Mouse (Mus musculus) forebrain, embryonic 14.5 days (tissue): ENCODE results near the gene Agrn. TPM values are rescaled to one million over a fixed set of nuclear protein-coding genes. Genes with fewer than 3 reads are reported as not detected.

Source experiments
- ATAC-seq: fragments of 200-750 bp; cut with Nextera tagmentation; 2 replicates; pipeline ENCODE4 v1.8.0; 2017; ENCODE audit warnings: mild to moderate bottlenecking, moderate library complexity
- DNase-seq: peaks from one replicate; pipeline ENCODE4 v3.0.0-alpha.2; 2015; ENCODE audit warnings: low spot score
- H3K27ac ChIP-seq: fragments of 300-500 bp; sonication (generic); 2 replicates; pipeline ENCODE4 v1.5.1; 2014; ENCODE audit warnings: low read depth, mild to moderate bottlenecking, control low read depth, low read length, moderate library complexity
- H3K27me3 ChIP-seq: fragments of 300-500 bp; sonication (generic); replicated peaks from 2 replicates; pipeline ENCODE4 v1.6.1; 2014; ENCODE audit warnings: low read length, control low read depth, mixed read lengths; ENCODE audit not compliant: control insufficient read depth, insufficient read depth
- H3K36me3 ChIP-seq: fragments of 300-500 bp; sonication (generic); 2 replicates; pipeline ENCODE4 v1.6.1; 2014; ENCODE audit warnings: low read length, control low read depth; ENCODE audit not compliant: control insufficient read depth, insufficient read depth
- H3K4me1 ChIP-seq: fragments of 300-500 bp; sonication (generic); 2 replicates; pipeline ENCODE4 v1.6.1; 2014; ENCODE audit warnings: antibody characterized with exemption, low read length, control low read depth; ENCODE audit not compliant: control insufficient read depth, insufficient read depth
- H3K4me2 ChIP-seq: fragments of 300-500 bp; sonication (generic); 2 replicates; pipeline ENCODE4 v1.6.1; 2014; ENCODE audit warnings: mild to moderate bottlenecking, control low read depth, low read length
- H3K4me3 ChIP-seq: fragments of 300-500 bp; sonication (generic); 2 replicates; pipeline ENCODE4 v1.5.1; 2014; ENCODE audit warnings: low read depth, low read length, control low read depth
- H3K9ac ChIP-seq: fragments of 300-500 bp; sonication (generic); 2 replicates; pipeline ENCODE4 v1.6.1; 2014; ENCODE audit warnings: mild to moderate bottlenecking, low read length, control low read depth, moderate library complexity
- H3K9me3 ChIP-seq: fragments of 300-500 bp; sonication (generic); replicated peaks from 2 replicates; pipeline ENCODE4 v1.6.1; 2016; ENCODE audit warnings: low read length, control low read depth, mixed read lengths; ENCODE audit not compliant: control insufficient read depth
- WGBS: fragments of 180-500 bp; shearing (Covaris S2); extraction: QIAGEN DNeasy Blood & Tissue Kit; methylation state at CpG from one replicate; pipeline ENCODE4 v1.1.7; 2014; 5-methylcytosine and 5-hydroxymethylcytosine counted together
- polyA plus RNA-seq: library from polyadenylated mRNA; unstranded; fragments of >200 nt; fragmentation: Nextera tagmentation; extraction: Ambion mirVana; gene quantifications from 2 replicates; pipeline ENCODE4 v1.2.1, GENCODE M21; 2014

Gene Agrn
- polyA plus RNA-seq, 1 experiment from 2014 or later = 72.2 TPM

DNA sequence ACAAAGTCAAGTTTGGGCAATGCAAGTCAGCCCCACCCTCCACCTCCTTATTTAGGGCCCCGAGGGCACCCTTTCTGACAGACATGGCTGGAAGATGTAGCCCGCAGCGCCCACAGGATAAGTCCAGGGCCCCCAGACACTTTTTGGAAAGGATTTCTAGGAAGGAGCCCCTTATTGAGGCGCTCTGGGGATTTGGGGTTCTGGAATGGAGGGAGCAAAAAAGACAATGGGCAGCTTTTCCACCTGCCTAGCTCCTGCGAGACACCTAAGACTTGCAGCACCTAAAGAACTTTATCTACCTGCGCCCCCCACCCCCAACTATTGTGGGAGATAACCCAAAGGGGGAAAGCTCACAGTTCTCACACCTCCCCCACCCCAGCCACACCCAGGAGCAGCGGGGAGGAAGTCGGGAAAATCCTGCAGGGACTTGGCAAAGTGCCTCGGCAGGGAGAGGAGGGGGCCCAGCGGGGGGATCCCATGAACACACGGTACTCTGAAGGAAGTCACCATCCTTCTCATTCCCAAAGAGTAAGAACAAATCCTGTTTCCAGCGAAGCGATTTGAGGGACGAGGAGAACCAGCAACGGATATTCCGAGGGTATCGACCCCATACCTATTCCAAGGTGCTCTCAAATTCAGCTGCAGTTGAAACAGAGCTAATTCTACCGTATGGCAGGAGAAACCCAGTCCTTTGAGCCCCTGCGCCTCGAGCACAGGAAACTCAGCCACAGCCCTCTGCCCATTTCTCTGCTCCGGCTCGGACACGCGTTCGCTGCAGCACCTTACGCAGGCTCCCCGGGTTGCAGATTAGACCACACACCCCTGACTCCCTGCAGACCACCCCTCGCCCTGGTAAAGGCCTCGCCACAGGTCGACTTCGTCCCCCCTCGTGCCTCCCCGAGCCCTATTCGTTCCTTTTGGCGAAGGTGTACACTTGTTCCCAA, 1.1 kb downstream of the Agrn start:
- peak overlapping the region; percentile 86 for H3K4me3 ChIP-seq
- H3K9ac ChIP-seq = peak overlapping the region; percentile 91
- H3K9me3 ChIP-seq = no peaks in the 10 kb centered on the region
- WGBS = 3% methylated on average over 35 of the region's 35 CpGs
- peaks cover 35% of the 10 kb centered on the region for H3K4me1 ChIP-seq
- H3K36me3 ChIP-seq = peaks cover 25% of the 10 kb centered on the region
- peak overlapping the region; percentile 81 for H3K27ac ChIP-seq
- ATAC-seq = peak; percentile 33
- peak; percentile 86 for DNase-seq
- H3K4me2 ChIP-seq = peak overlapping the region; percentile 95
- H3K27me3 ChIP-seq = no peaks in the 10 kb centered on the region

DNA sequence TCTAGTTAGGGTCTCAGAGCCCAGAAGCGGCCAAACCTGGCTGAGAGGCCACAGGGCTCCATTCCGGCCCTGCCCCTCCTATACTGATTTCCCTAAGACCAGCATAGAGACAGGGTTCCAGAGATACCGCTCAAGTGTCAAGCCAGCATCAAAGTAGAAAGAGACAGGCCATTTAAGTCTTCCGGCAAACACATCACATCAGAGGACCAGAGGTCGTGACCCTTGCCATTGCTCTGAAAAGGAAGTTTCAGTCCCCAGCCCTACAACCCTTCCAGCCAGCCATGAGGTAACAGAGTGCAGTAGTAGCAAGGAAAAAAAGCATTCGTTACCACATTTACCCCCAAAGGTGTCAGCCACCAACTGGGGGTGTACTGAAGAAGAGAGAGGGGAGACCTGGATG, 2.9 kb downstream of the Agrn start:
- WGBS = 49% methylated on average over 6 of the region's 6 CpGs
- Histone ChIP-seq H3K4me2 (peak overlapping the region; percentile 95; the same call in 1 of the 2 replicates), H3K36me3 (peaks cover 35% of the 10 kb centered on the region), H3K27me3 (no peaks in the 10 kb centered on the region), H3K4me1 (peaks cover 44% of the 10 kb centered on the region), H3K27ac (no peak overlapping the region), H3K9ac (no peak overlapping the region; the same call in 1 of the 2 replicates), H3K4me3 (no peak overlapping the region), H3K9me3 (no peaks in the 10 kb centered on the region)
- ATAC-seq (no peak), DNase-seq (no peak)

DNA sequence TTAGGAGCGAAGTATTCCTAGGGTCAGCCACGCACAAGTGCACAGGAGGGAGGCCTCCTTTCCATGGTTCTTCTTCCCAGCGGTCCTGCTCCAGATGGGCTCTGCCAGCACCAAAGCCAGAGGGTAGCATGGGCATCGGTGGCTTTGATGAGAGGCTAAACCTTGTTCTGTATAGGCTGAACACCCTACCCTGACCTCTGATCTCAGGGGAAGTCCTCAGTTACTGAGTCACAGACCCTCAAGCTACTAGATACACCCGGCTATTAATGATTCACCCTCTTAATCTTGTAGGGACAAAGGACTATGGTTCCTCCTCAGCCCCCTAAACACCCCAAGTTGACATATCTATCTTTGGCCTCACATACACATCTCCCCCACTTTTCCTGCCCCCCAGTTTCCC, 3.4 kb downstream of the Agrn start:
- Histone ChIP-seq H3K4me1 (peaks cover 48% of the 10 kb centered on the region), H3K36me3 (peaks cover 35% of the 10 kb centered on the region), H3K9ac (no peak overlapping the region; the same call in 1 of the 2 replicates), H3K4me2 (peak overlapping the region; percentile 95; the same call in 1 of the 2 replicates), H3K27ac (no peak overlapping the region), H3K4me3 (no peak overlapping the region), H3K27me3 (no peaks in the 10 kb centered on the region), H3K9me3 (no peaks in the 10 kb centered on the region)
- DNase-seq (no peak), ATAC-seq (no peak)
- WGBS = 76% methylated on average over 5 of the region's 5 CpGs

- Histone ChIP-seq H3K4me1 (peaks cover 55% of the 10 kb centered on the region), H3K9ac (no peak overlapping the region)
- ATAC-seq = no peak
Measured at GRCm38 (mm10) chr4:156193200-156193590, 4.1 kb downstream of the Agrn start.

GRCm38 (mm10) chr4:156192421-156193199, 4.7 kb downstream of the Agrn start:
- no peak for ATAC-seq
- 0 out of 2 replicates have a peak overlapping the region, but pooled peaks have one; percentile 8 for H3K9ac ChIP-seq
- H3K4me3 ChIP-seq = no peak overlapping the region

More at GRCm38 (mm10) chr4:156193200-156193590, 4.1 kb downstream of the Agrn start:
- H3K4me3 ChIP-seq = no peak overlapping the region
- no peaks in the 10 kb centered on the region for H3K27me3 ChIP-seq
- H3K4me2 ChIP-seq = 0 out of 2 replicates have a peak overlapping the region, but pooled peaks have one; percentile 3
- no peak for DNase-seq
- peaks cover 35% of the 10 kb centered on the region for H3K36me3 ChIP-seq
- no peak overlapping the region for H3K27ac ChIP-seq
- H3K9me3 ChIP-seq = no peaks in the 10 kb centered on the region
- 30% methylated on average over 2 of the region's 2 CpGs for WGBS

DNA sequence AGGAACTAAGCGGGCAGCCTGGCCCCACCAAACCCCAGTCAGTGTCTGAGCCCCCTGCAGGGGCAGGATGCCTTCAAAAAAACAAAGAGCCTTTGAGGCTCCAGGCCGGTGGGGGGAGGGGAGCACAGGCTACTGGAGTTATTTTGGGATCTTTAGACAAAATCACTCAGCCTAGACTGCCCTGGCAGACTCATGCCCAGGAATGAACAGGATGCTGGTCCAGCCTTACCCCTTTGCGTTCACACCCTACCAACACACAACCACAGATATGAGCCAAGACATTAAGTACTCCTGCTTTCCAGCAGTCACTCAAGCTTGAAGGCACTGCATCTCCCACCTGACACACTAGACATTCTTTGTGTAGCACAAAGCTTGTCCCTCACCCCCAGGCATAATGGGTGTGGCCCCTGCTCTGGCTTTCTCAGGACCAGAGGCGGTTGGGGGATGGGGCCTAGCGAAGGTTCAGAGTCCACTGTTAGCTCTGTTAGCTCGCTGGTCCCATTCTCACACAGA, 8.4 kb downstream of the Agrn start:
- Histone ChIP-seq H3K9me3 (no peaks in the 10 kb centered on the region), H3K27me3 (no peaks in the 10 kb centered on the region), H3K27ac (peak overlapping the region; percentile 81), H3K4me3 (no peak overlapping the region), H3K9ac (peak overlapping the region; percentile 35; the same call in 1 of the 2 replicates), H3K4me1 (peaks cover 54% of the 10 kb centered on the region), H3K4me2 (peak overlapping the region; percentile 25; the same call in 1 of the 2 replicates), H3K36me3 (peaks cover 42% of the 10 kb centered on the region)
- DNase-seq = peak; percentile 77
- WGBS = 4% methylated on average over 6 of the region's 6 CpGs
- peak; percentile 38 for ATAC-seq

More at GRCm38 (mm10) chr4:156192421-156193199, 4.7 kb downstream of the Agrn start:
- Histone ChIP-seq H3K4me2 (0 out of 2 replicates have a peak overlapping the region, but pooled peaks have one; percentile 3), H3K9me3 (no peaks in the 10 kb centered on the region), H3K36me3 (peaks cover 35% of the 10 kb centered on the region), H3K27ac (peak overlapping the region; percentile 14; the same call in 1 of the 2 replicates), H3K4me1 (peaks cover 56% of the 10 kb centered on the region), H3K27me3 (no peaks in the 10 kb centered on the region)
- WGBS = 53% methylated on average over 8 of the region's 8 CpGs
- no peak for DNase-seq

DNA sequence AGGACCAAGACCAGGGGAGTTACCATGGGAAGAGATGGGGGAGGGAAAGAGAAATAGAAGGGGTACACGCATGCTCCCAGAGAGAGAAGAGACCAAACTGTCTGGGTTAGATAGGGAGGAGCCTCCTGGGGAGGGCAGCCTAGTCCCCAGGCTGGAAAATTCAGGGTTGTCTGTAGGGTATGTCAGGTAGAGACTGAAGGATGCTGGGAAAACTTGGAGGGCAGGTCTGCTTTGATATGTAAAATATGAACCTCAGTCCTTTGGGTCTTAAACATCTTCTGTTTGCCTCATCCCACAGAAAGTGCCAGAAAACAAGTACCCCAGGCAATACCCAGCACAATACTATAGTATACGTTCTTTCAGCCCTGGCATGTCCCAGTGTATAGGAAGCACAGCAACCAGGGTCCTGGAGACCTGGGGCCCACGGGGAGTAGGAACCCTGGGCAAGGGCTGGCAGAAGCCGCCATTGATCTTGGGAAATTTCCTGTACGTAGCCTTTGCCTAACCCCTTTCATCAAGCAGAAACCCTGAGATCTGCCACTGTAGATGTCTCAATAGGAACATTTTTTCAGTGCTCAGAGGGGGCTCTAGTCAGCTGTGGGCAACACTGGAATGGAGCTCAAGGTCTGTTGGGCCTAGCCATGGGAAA, 9.0 kb downstream of the Agrn start:
- H3K4me2 ChIP-seq = 0 out of 2 replicates have a peak overlapping the region, but pooled peaks have one; percentile 8
- ATAC-seq = peak; percentile 37
- no peaks in the 10 kb centered on the region for H3K27me3 ChIP-seq
- H3K27ac ChIP-seq = peak overlapping the region; percentile 81
- no peak overlapping the region for H3K4me3 ChIP-seq
- H3K9ac ChIP-seq = no peak overlapping the region
- peaks cover 40% of the 10 kb centered on the region for H3K36me3 ChIP-seq
- DNase-seq = no peak
- WGBS = 31% methylated on average over 5 of the region's 5 CpGs
- no peaks in the 10 kb centered on the region for H3K9me3 ChIP-seq
- peaks cover 57% of the 10 kb centered on the region for H3K4me1 ChIP-seq
